Mouse (Mus musculus) CH12.LX (cell line): ENCODE results near the gene Oxsm. TPM values are rescaled to one million over a fixed set of nuclear protein-coding genes. Genes with fewer than 3 reads are reported as not detected.

Experiments used
- DNase-seq: peaks from one replicate; pipeline ENCODE4 v3.0.0-alpha.2; 2013; ENCODE audit errors: extremely low read depth
- H3K27ac ChIP-seq: 2 replicates; pipeline ENCODE4 v1.5.1; 2012; ENCODE audit warnings: low read depth, mild to moderate bottlenecking, control low read depth, moderate library complexity; ENCODE audit not compliant: insufficient read depth
- H3K27me3 ChIP-seq: replicated peaks from 2 replicates; pipeline ENCODE3; 2012; ENCODE audit warnings: inconsistent platforms
- H3K36me3 ChIP-seq, 2 experiments: replicated peaks in 1 of 2; 2 replicates each; pipeline versions ENCODE3 to v1.6.1; 2012; ENCODE audit warnings: inconsistent platforms in 1 of 2, low read length in 1 of 2, mild to moderate bottlenecking in 1 of 2, mixed read lengths in 1 of 2, moderate library complexity in 1 of 2; ENCODE audit not compliant: control insufficient read depth in 1 of 2, insufficient read depth in 1 of 2
- H3K4me1 ChIP-seq, 2 experiments: 2 replicates each; pipeline ENCODE4 v1.6.1; 2012; ENCODE audit warnings: inconsistent platforms in 1 of 2, moderate library complexity in 1 of 2; ENCODE audit not compliant: insufficient read depth in 2 of 2, control insufficient read depth in 1 of 2
- H3K4me2 ChIP-seq: 2 replicates; pipeline ENCODE4 v1.6.1; 2012; ENCODE audit warnings: low read depth, mild to moderate bottlenecking, control low read depth; ENCODE audit not compliant: poor library complexity, insufficient read depth, severe bottlenecking
- H3K4me3 ChIP-seq, 3 experiments: fragments of 150-350 bp in 1 of 3; sonication (generic) in 1 of 3; replicated peaks in 1 of 3; 2 replicates each; pipeline versions ENCODE3 to v1.5.1; 2011 to 2012; ENCODE audit warnings: low read depth in 2 of 3, low read length in 2 of 3, mild to moderate bottlenecking in 2 of 3, moderate library complexity in 2 of 3, control low read depth in 1 of 3, improper control_type of control experiment in 1 of 3, inconsistent platforms in 1 of 3, mixed read lengths in 1 of 3; ENCODE audit not compliant: poor library complexity in 1 of 3
- H3K79me2 ChIP-seq: replicated peaks from 2 replicates; pipeline ENCODE4 v1.6.1; 2012; ENCODE audit warnings: mild to moderate bottlenecking, moderate library complexity; ENCODE audit not compliant: control insufficient read depth, poor library complexity, insufficient read depth, severe bottlenecking; ENCODE audit errors: extremely low read depth
- H3K9ac ChIP-seq: 2 replicates; pipeline ENCODE4 v1.6.1; 2012; ENCODE audit warnings: low read depth, mild to moderate bottlenecking, control low read depth, moderate library complexity; ENCODE audit not compliant: insufficient read depth
- H3K9me3 ChIP-seq: replicated peaks from 2 replicates; pipeline ENCODE3; 2012; ENCODE audit warnings: low read length, inconsistent platforms, mixed read lengths
- CHD1 ChIP-seq: IDR thresholded peaks from 2 replicates; pipeline ENCODE4 v1.6.1; 2012; ENCODE audit warnings: low read depth, low read length, improper control_type of control experiment, inconsistent platforms
- CHD2 ChIP-seq: IDR thresholded peaks from 2 replicates; pipeline ENCODE4 v1.6.1; 2011; ENCODE audit warnings: low read length, improper control_type of control experiment
- CTCF ChIP-seq, 2 experiments: IDR thresholded peaks in 1 of 2; conservative IDR thresholded peaks in 1 of 2; 2 replicates each; pipeline ENCODE4 v1.5.1; 2011 to 2012; ENCODE audit warnings: low read depth in 2 of 2, low read length in 2 of 2, improper control_type of control experiment in 1 of 2, inconsistent platforms in 1 of 2, mild to moderate bottlenecking in 1 of 2, moderate library complexity in 1 of 2
- E2F4 ChIP-seq: IDR thresholded peaks from 2 replicates; pipeline ENCODE4 v1.6.1; 2011; ENCODE audit warnings: low read depth, low read length, improper control_type of control experiment; ENCODE audit not compliant: insufficient replicate concordance
- HCFC1 ChIP-seq: IDR thresholded peaks from 2 replicates; pipeline ENCODE4 v1.6.1; 2012; ENCODE audit warnings: low read depth, mild to moderate bottlenecking, inconsistent platforms, low read length, improper control_type of control experiment
- IRF4 ChIP-seq: IDR thresholded peaks from 2 replicates; pipeline ENCODE4 v1.6.1; 2014; ENCODE audit warnings: low read depth, mild to moderate bottlenecking, inconsistent platforms, low read length, improper control_type of control experiment
- JUN ChIP-seq: IDR thresholded peaks from 2 replicates; pipeline ENCODE4 v1.6.1; 2011; ENCODE audit warnings: low read depth, mild to moderate bottlenecking, low read length, improper control_type of control experiment, moderate library complexity; ENCODE audit not compliant: insufficient read depth
- MAFK ChIP-seq: IDR thresholded peaks from 2 replicates; pipeline ENCODE4 v1.6.1; 2011; ENCODE audit warnings: low read length, improper control_type of control experiment; ENCODE audit not compliant: insufficient replicate concordance
- MEF2A ChIP-seq: IDR thresholded peaks from 2 replicates; pipeline ENCODE4 v1.6.1; 2014; ENCODE audit warnings: low read depth, mild to moderate bottlenecking, inconsistent platforms, low read length, improper control_type of control experiment, borderline replicate concordance
- MXI1 ChIP-seq: IDR thresholded peaks from 2 replicates; pipeline ENCODE4 v1.6.1; 2011; ENCODE audit warnings: mild to moderate bottlenecking, low read depth, low read length, improper control_type of control experiment
- PAX5 ChIP-seq: IDR thresholded peaks from 2 replicates; pipeline ENCODE4 v1.6.1; 2012; ENCODE audit warnings: low read length, inconsistent platforms, mixed read lengths
- POLR2A ChIP-seq: IDR thresholded peaks from 2 replicates; pipeline ENCODE4 v1.6.1; 2011; ENCODE audit warnings: low read depth, mild to moderate bottlenecking, improper control_type of control experiment, low read length
- POLR2AphosphoS2 ChIP-seq: IDR thresholded peaks from 2 replicates; pipeline ENCODE4 v1.6.1; 2011; ENCODE audit warnings: low read depth, low read length, improper control_type of control experiment
- RCOR1 ChIP-seq: conservative IDR thresholded peaks from 2 replicates; pipeline ENCODE4 v1.6.1; 2012; ENCODE audit warnings: low read depth, mild to moderate bottlenecking, inconsistent platforms, low read length, improper control_type of control experiment
- TBP ChIP-seq: conservative IDR thresholded peaks from 2 replicates; pipeline ENCODE4 v1.6.1; 2011; ENCODE audit warnings: low read depth, low read length, improper control_type of control experiment
- UBTF ChIP-seq: IDR thresholded peaks from 2 replicates; pipeline ENCODE4 v1.6.1; 2012; ENCODE audit warnings: low read depth, mild to moderate bottlenecking, inconsistent platforms, low read length, improper control_type of control experiment, moderate library complexity
- USF1 ChIP-seq: IDR thresholded peaks from 2 replicates; pipeline ENCODE4 v1.6.1; 2014; ENCODE audit warnings: low read depth, mild to moderate bottlenecking, inconsistent platforms, low read length, improper control_type of control experiment
- USF2 ChIP-seq: conservative IDR thresholded peaks from 2 replicates; pipeline ENCODE4 v1.6.1; 2011; ENCODE audit warnings: low read depth, low read length, improper control_type of control experiment
- ZC3H11A ChIP-seq: IDR thresholded peaks from 2 replicates; pipeline ENCODE4 v1.6.1; 2012; ENCODE audit warnings: low read depth, mild to moderate bottlenecking, inconsistent platforms, low read length, improper control_type of control experiment
- ZMIZ1 ChIP-seq: IDR thresholded peaks from 2 replicates; pipeline ENCODE4 v1.6.1; 2012; ENCODE audit warnings: low read depth, mild to moderate bottlenecking, inconsistent platforms, low read length, improper control_type of control experiment
- ZNF384 ChIP-seq: IDR thresholded peaks from 2 replicates; pipeline ENCODE4 v1.6.1; 2012; ENCODE audit warnings: low read depth, low read length, improper control_type of control experiment, inconsistent platforms
- dilution Hi-C: fragments of 300-500 bp; cut with MboI; formaldehyde crosslinking; loops from 2 replicates; pipeline ENCODE4 v1.14.3; 2020; ENCODE audit warnings: low sequenced_read_pairs; ENCODE audit not compliant: extremely low pct_unique_long_range_greater_than_20kb, extremely low pct_ligation_motif_present
- in situ Hi-C: fragments of 300-500 bp; cut with MboI; formaldehyde crosslinking; loops from 3 replicates; pipeline ENCODE4 v1.14.3; 2019; ENCODE audit warnings: low sequenced_read_pairs, low pct_ligation_motif_present, low pct_unique_long_range_greater_than_20kb, mixed read lengths
- polyA plus RNA-seq: library from polyadenylated mRNA; unstranded; fragments of >175 nt; gene quantifications from 2 replicates; pipeline ENCODE4 v1.2.1, GENCODE M21; 2012; ENCODE audit warnings: low read depth; ENCODE audit not compliant: insufficient read length
- total RNA-seq, 2 experiments: library from RNA; depleted of rRNA; stranded (reverse); fragments of 300-350 nt in 1 of 2; fragments of >200 nt in 1 of 2; gene quantifications; 2 replicates each; pipeline ENCODE4 v1.2.3; 2012 to 2014

The Oxsm gene
- total and polyA plus RNA-seq, 3 experiments, result 6.6 to 10.8 (median 8.7) TPM

DNA sequence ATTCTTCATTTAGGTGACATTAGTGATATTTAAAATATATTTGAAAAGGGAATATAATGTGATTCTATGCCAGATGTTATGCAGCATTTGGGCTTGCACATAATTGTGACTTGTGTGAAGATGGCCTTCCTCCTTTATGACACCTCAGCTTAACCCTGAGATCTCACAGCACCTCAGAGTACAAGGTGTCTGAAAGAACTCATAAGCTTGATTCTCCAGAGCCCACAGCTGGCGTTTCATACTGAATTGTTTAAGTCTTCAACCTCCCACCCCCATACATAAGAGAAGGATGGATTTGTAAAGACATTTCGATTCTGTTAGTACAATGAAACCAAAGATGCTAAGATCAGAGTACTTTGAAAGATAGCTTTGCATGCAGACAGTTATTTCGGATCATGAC lies 491 bp upstream of the Oxsm start:
- in situ Hi-C loops, result no loop called here
- H3K27ac ChIP-seq, result no peak overlapping the region

DNA sequence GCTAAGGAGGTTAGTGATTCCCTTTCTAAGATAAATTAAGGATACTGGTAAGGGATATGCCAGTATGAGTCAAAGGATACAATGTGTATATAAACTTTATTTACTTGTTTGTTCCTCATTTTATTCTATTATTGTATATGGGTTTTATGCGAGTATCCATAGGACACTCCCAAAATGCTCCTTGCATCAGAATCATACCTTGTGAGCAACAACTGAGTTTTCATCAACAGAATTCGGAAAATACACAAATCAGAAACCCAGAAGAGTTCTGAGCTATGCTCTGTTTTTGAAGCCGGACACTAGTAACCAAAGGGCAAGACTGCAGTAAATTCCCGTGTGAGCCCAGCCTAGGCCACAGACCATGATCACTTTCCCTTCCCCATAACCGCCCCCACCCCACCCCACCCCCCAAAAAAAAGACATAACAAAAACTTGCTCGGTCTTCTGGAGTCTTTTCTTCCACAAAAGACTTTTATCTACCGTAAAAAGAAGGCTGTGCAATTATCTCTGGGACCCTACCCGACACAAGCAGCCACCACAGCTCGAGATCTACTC lies 928 bp downstream of the Oxsm start:
- Histone ChIP-seq H3K79me2 (0 out of 2 replicates have a peak, but pooled peaks cover 10% of the 10 kb centered on the region), H3K4me1 (peaks cover 0 to 28% of the 10 kb centered on the region in 2 experiments; a peak in 3 of 4 replicates)

More for the DNA sequence above, 491 bp upstream of the Oxsm start:
- H3K9me3 ChIP-seq, result no peaks in the 10 kb centered on the region
- peaks cover 0 to 14% of the 10 kb centered on the region in 2 experiments for H3K36me3 ChIP-seq
- dilution Hi-C loops, result no loop called here
- DNase-seq, result no peak
- no peak for TF ChIP-seq JUN
- no peak for TF ChIP-seq MEF2A
- TF ChIP-seq RCOR1, result no peak
- TF ChIP-seq CTCF (conservative IDR thresholded peaks at IDR 0.05 in 1 of 2, IDR thresholded peaks at IDR 0.05 in 1 of 2; ENCODE audit: low read depth in 2 of 2, low read length in 2 of 2), result no peak
- TF ChIP-seq HCFC1, result no peak
- no peak for TF ChIP-seq CHD2
- no peak for TF ChIP-seq ZNF384
- no peak for TF ChIP-seq IRF4
- H3K4me2 ChIP-seq, result peak overlapping the region; percentile 88
- peak overlapping the region; percentile 85 for H3K9ac ChIP-seq
- peaks cover 0 to 24% of the 10 kb centered on the region in 2 experiments; a peak in 3 of 4 replicates for H3K4me1 ChIP-seq
- H3K4me3 ChIP-seq, result peak overlapping the region; percentile 71 to 73 (median 71)
- H3K79me2 ChIP-seq, result 0 out of 2 replicates have a peak, but pooled peaks cover 10% of the 10 kb centered on the region
- H3K27me3 ChIP-seq, result no peaks in the 10 kb centered on the region

DNA sequence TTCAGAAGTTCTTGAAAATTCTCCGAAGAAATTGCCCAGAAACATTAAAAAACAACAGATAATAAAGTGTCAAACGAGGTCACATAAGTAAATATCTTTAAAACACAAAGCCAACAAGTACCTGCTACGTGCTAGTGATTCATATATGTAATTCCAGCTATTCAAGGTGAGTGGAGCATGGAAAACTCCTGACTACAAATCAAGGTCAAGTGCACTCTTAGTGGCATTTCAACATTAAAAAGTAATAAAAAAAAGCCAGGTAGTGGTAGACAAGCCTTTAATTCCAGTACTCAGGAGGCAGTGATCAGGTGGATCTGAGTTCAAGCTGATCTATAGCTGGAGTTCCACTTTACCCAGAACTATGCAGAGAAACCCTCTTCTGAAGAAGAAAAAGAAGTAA lies 1.5 kb downstream of the Oxsm start:
- TF ChIP-seq ZC3H11A (no peak), POLR2A (no peak), USF1 (no peak), MAFK (no peak), RCOR1 (no peak), CHD1 (no peak), USF2 (no peak), PAX5 (no peak), UBTF (no peak), ZNF384 (no peak)
- dilution Hi-C loops (no loop called here), in situ Hi-C loops (loop anchor here (10.0 kb wide), 1 partner anchor 117 kb away; the partner anchor contains the start of gene Top2b)
- DNase-seq, result no peak
- H3K27ac ChIP-seq, result no peak overlapping the region
- peaks cover 0 to 10% of the 10 kb centered on the region in 2 experiments for H3K36me3 ChIP-seq
- H3K79me2 ChIP-seq, result 0 out of 2 replicates have a peak, but pooled peaks cover 10% of the 10 kb centered on the region
- H3K4me2 ChIP-seq, result peak overlapping the region; percentile 91
- H3K27me3 ChIP-seq, result no peaks in the 10 kb centered on the region
- H3K9ac ChIP-seq, result peak overlapping the region; percentile 80; the same call in 1 of the 2 replicates
- no peaks in the 10 kb centered on the region for H3K9me3 ChIP-seq
- peaks cover 0 to 28% of the 10 kb centered on the region in 2 experiments; a peak in 3 of 4 replicates for H3K4me1 ChIP-seq
- H3K4me3 ChIP-seq, result no peak overlapping the region

More for the DNA sequence above, 928 bp downstream of the Oxsm start:
- TF ChIP-seq POLR2AphosphoS2, result no peak
- no peak for TF ChIP-seq PAX5
- no peak for TF ChIP-seq MAFK
- TF ChIP-seq ZMIZ1, result no peak
- no peak for TF ChIP-seq MEF2A
- TF ChIP-seq MXI1, result no peak
- no peak for TF ChIP-seq E2F4
- TF ChIP-seq IRF4, result no peak
- no peak for TF ChIP-seq TBP
- Histone ChIP-seq H3K27me3 (no peaks in the 10 kb centered on the region), H3K27ac (no peak overlapping the region), H3K9ac (peak overlapping the region; percentile 80), H3K9me3 (no peaks in the 10 kb centered on the region), H3K36me3 (peaks cover 0 to 10% of the 10 kb centered on the region in 2 experiments), H3K4me2 (peak overlapping the region; percentile 91), H3K4me3 (peak overlapping the region; percentile 66 to 71 (median 71))
- DNase-seq, result peak; percentile 9
- in situ Hi-C loops, result loop anchor here (10.0 kb wide), 1 partner anchor 116 kb away; the partner anchor contains the start of gene Top2b
- dilution Hi-C loops, result no loop called here
